Mouse (Mus musculus) G1E (cell line): ENCODE data around the gene Kalrn. TPM values are rescaled to one million over a fixed set of nuclear protein-coding genes. Genes with fewer than 3 reads are reported as not detected.

ENCODE experiments used
- ATAC-seq: 2 replicates; pipeline ENCODE4 v1.8.0; 2016; ENCODE audit warnings: mild to moderate bottlenecking; ENCODE audit not compliant: insufficient number of reproducible peaks, poor library complexity, low FRiP score, severe bottlenecking; ENCODE audit errors: extremely low read depth
- DNase-seq: peaks from one replicate; pipeline ENCODE4 v3.0.0; 2012; ENCODE audit warnings: low spot score
- H3K27me3 ChIP-seq: 2 replicates; pipeline ENCODE4 v1.6.1; 2012; ENCODE audit warnings: mild to moderate bottlenecking, low read length, inconsistent platforms; ENCODE audit not compliant: insufficient read depth
- H3K36me3 ChIP-seq: replicated peaks from 2 replicates; pipeline ENCODE3; 2012; ENCODE audit warnings: mild to moderate bottlenecking, inconsistent platforms
- H3K4me1 ChIP-seq: 2 replicates; pipeline ENCODE4 v1.6.1; 2012; ENCODE audit warnings: low read depth, low read length, inconsistent platforms, mixed read lengths; ENCODE audit not compliant: insufficient read depth
- H3K4me3 ChIP-seq: 2 replicates; pipeline ENCODE4 v1.5.1; 2012; ENCODE audit warnings: low read depth, mild to moderate bottlenecking, inconsistent platforms, low read length, moderate library complexity, mixed read lengths
- H3K9me3 ChIP-seq: replicated peaks from 2 replicates; pipeline ENCODE4 v1.6.1; 2012; ENCODE audit warnings: inconsistent platforms
- CTCF ChIP-seq: IDR thresholded peaks from 2 replicates; pipeline ENCODE4 v1.5.1; 2012; ENCODE audit warnings: low read depth, low read length, inconsistent platforms, mixed read lengths
- GATA1 ChIP-seq: IDR thresholded peaks from 2 replicates; pipeline ENCODE4 v1.6.1; 2012; ENCODE audit warnings: borderline replicate concordance, low read length, inconsistent platforms, mixed read lengths
- GATA2 ChIP-seq: IDR thresholded peaks from 2 replicates; pipeline ENCODE4 v1.6.1; 2012; ENCODE audit warnings: low read depth, low read length, inconsistent platforms, borderline replicate concordance
- POLR2AphosphoS5 ChIP-seq: IDR thresholded peaks from 2 replicates; pipeline ENCODE4 v1.6.1; 2012; ENCODE audit warnings: low read depth, low read length, inconsistent platforms; ENCODE audit not compliant: insufficient replicate concordance
- TAL1 ChIP-seq: conservative IDR thresholded peaks from 2 replicates; pipeline ENCODE4 v1.6.1; 2012; ENCODE audit warnings: low read depth, low read length, inconsistent platforms, mixed read lengths
- polyA plus RNA-seq: library from polyadenylated mRNA; stranded (reverse); fragments of >175 nt; gene quantifications from 2 replicates; pipeline ENCODE4 v1.2.3, GENCODE M21; 2012
- total RNA-seq, 2 experiments: library from RNA; stranded (forward) in 1 of 2; stranded (reverse) in 1 of 2; fragments of 200-1000 nt in 1 of 2; fragments of >200 nt in 1 of 2; fragmentation: Nextera tagmentation in 1 of 2; gene quantifications; 2 replicates each; pipeline ENCODE4 v1.2.3; 2014 to 2017

The Kalrn gene
- total and polyA plus RNA-seq, 3 experiments, result 0.88 to 2.8 (median 1.8) TPM

- peaks cover 20% of the 10 kb centered on the region for H3K27me3 ChIP-seq
- DNase-seq (no peak), ATAC-seq (no peak)
- H3K4me3 ChIP-seq, result no peak overlapping the region
- H3K4me1 ChIP-seq, result no peaks in the 10 kb centered on the region
- H3K9me3 ChIP-seq, result peaks cover 17% of the 10 kb centered on the region
- H3K36me3 ChIP-seq, result no peaks in the 10 kb centered on the region
- no peak for TF ChIP-seq GATA1
- no peak for TF ChIP-seq POLR2AphosphoS5
- TF ChIP-seq TAL1, result no peak
- no peak for TF ChIP-seq CTCF
- no peak for TF ChIP-seq GATA2
These were observed 754 bp downstream of the Kalrn start for GRCm38 (mm10) chr16:34572406-34573150.

- no peak for ATAC-seq
- Histone ChIP-seq H3K27me3 (peaks cover 23% of the 10 kb centered on the region), H3K4me3 (no peak overlapping the region)
These were observed 1.4 kb downstream of the Kalrn start for GRCm38 (mm10) chr16:34571931-34572405.

GRCm38 (mm10) chr16:34569897-34570296 is 3.4 kb downstream of the Kalrn start:
- no peak for ATAC-seq

More at GRCm38 (mm10) chr16:34571931-34572405, 1.4 kb downstream of the Kalrn start:
- Histone ChIP-seq H3K36me3 (no peaks in the 10 kb centered on the region), H3K9me3 (peaks cover 17% of the 10 kb centered on the region), H3K4me1 (no peaks in the 10 kb centered on the region)
- no peak for TF ChIP-seq TAL1
- no peak for TF ChIP-seq CTCF
- no peak for TF ChIP-seq GATA2
- no peak for TF ChIP-seq GATA1
- TF ChIP-seq POLR2AphosphoS5, result no peak
- no peak for DNase-seq

GRCm38 (mm10) chr16:34568831-34569230 is 4.5 kb downstream of the Kalrn start:
- TF ChIP-seq CTCF (no peak), POLR2AphosphoS5 (no peak), GATA2 (no peak), TAL1 (no peak), GATA1 (no peak)
- H3K4me1 ChIP-seq, result no peaks in the 10 kb centered on the region
- no peak for DNase-seq
- ATAC-seq, result no peak
- no peaks in the 10 kb centered on the region for H3K36me3 ChIP-seq
- peaks cover 14% of the 10 kb centered on the region for H3K9me3 ChIP-seq
- no peak overlapping the region for H3K4me3 ChIP-seq
- H3K27me3 ChIP-seq, result peaks cover 25% of the 10 kb centered on the region

More at GRCm38 (mm10) chr16:34569897-34570296, 3.4 kb downstream of the Kalrn start:
- Histone ChIP-seq H3K4me1 (no peaks in the 10 kb centered on the region), H3K27me3 (peaks cover 23% of the 10 kb centered on the region), H3K9me3 (peaks cover 17% of the 10 kb centered on the region), H3K36me3 (no peaks in the 10 kb centered on the region), H3K4me3 (no peak overlapping the region)
- TF ChIP-seq GATA1 (no peak), CTCF (no peak), GATA2 (no peak), POLR2AphosphoS5 (no peak), TAL1 (no peak)
- DNase-seq, result no peak

- ATAC-seq (no peak), DNase-seq (no peak)
- no peaks in the 10 kb centered on the region for H3K4me1 ChIP-seq
- no peaks in the 10 kb centered on the region for H3K36me3 ChIP-seq
- TF ChIP-seq GATA1 (no peak), POLR2AphosphoS5 (no peak), CTCF (no peak), GATA2 (no peak), TAL1 (no peak)
- no peak overlapping the region for H3K4me3 ChIP-seq
- H3K27me3 ChIP-seq, result peaks cover 21% of the 10 kb centered on the region
- H3K9me3 ChIP-seq, result no peaks in the 10 kb centered on the region
These were observed 9.6 kb downstream of the Kalrn start for GRCm38 (mm10) chr16:34563593-34564280.

GRCm38 (mm10) chr16:34561734-34562135 is 11.6 kb downstream of the Kalrn start:
- H3K36me3 ChIP-seq, result no peaks in the 10 kb centered on the region
- no peaks in the 10 kb centered on the region for H3K4me1 ChIP-seq
- ATAC-seq (no peak), DNase-seq (no peak)
- no peaks in the 10 kb centered on the region for H3K9me3 ChIP-seq
- peaks cover 15% of the 10 kb centered on the region for H3K27me3 ChIP-seq
- no peak for TF ChIP-seq POLR2AphosphoS5
- no peak for TF ChIP-seq CTCF
- TF ChIP-seq GATA1, result no peak
- TF ChIP-seq GATA2, result no peak
- TF ChIP-seq TAL1, result no peak
- H3K4me3 ChIP-seq, result no peak overlapping the region
